Mouse (Mus musculus) limb, embryonic 14.5 days (tissue): ENCODE data around the gene Pigv. TPM values are rescaled to one million over a fixed set of nuclear protein-coding genes. Genes with fewer than 3 reads are reported as not detected.
A peak's percentile ranks its signal among the peaks of the same experiment; 100 is the strongest.

Source experiments
- ATAC-seq: fragments of 200-750 bp; cut with Nextera tagmentation; 2 replicates; pipeline ENCODE4 v1.8.0; 2017; ENCODE audit warnings: low read depth, moderate number of reproducible peaks, moderate TSS enrichment; ENCODE audit not compliant: low FRiP score
- DNase-seq: peaks from one replicate; pipeline ENCODE4 v3.0.0-alpha.2; 2015; ENCODE audit warnings: low spot score
- H3K27ac ChIP-seq: fragments of 300-500 bp; sonication (generic); replicated peaks from 2 replicates; pipeline ENCODE4 v1.5.1; 2014; ENCODE audit warnings: low read depth, mild to moderate bottlenecking, low read length, moderate library complexity, mixed read lengths
- H3K27me3 ChIP-seq: fragments of 300-500 bp; sonication (generic); 2 replicates; pipeline ENCODE4 v1.6.1; 2014; ENCODE audit warnings: low read length, mixed read lengths; ENCODE audit not compliant: control insufficient read depth, insufficient read depth
- H3K36me3 ChIP-seq: fragments of 300-500 bp; sonication (generic); 2 replicates; pipeline ENCODE4 v1.6.1; 2014; ENCODE audit warnings: mild to moderate bottlenecking, low read length, moderate library complexity, mixed read lengths; ENCODE audit not compliant: control insufficient read depth, insufficient read depth
- H3K4me1 ChIP-seq: fragments of 300-500 bp; sonication (generic); 2 replicates; pipeline ENCODE4 v1.6.1; 2014; ENCODE audit warnings: antibody characterized with exemption, low read length, mixed read lengths; ENCODE audit not compliant: control insufficient read depth, insufficient read depth
- H3K4me2 ChIP-seq: fragments of 300-500 bp; sonication (generic); replicated peaks from 2 replicates; pipeline ENCODE4 v1.6.1; 2014; ENCODE audit warnings: low read depth, mild to moderate bottlenecking, low read length, moderate library complexity; ENCODE audit not compliant: severe bottlenecking
- H3K4me3 ChIP-seq: fragments of 300-500 bp; sonication (generic); replicated peaks from 2 replicates; pipeline ENCODE4 v1.5.1; 2014; ENCODE audit warnings: low read length
- H3K9ac ChIP-seq: fragments of 300-500 bp; sonication (generic); 2 replicates; pipeline ENCODE4 v1.6.1; 2014; ENCODE audit warnings: mild to moderate bottlenecking, low read depth, low read length, moderate library complexity; ENCODE audit not compliant: severe bottlenecking
- H3K9me3 ChIP-seq: fragments of 300-500 bp; sonication (generic); 2 replicates; pipeline ENCODE4 v1.6.1; 2016; ENCODE audit warnings: low read length; ENCODE audit not compliant: control insufficient read depth
- POLR2A ChIP-seq: fragments of 200-500 bp; IDR thresholded peaks from 2 replicates; pipeline ENCODE4 v1.8.0; 2012; ENCODE audit warnings: inconsistent platforms, mild to moderate bottlenecking, moderate library complexity, borderline replicate concordance; ENCODE audit not compliant: insufficient read depth, insufficient read length; ENCODE audit errors: extremely low read depth
- WGBS: fragments of 180-500 bp; shearing (Covaris S2); extraction: QIAGEN DNeasy Blood & Tissue Kit; methylation state at CpG from one replicate; pipeline ENCODE4 v1.1.7; 2014; 5-methylcytosine and 5-hydroxymethylcytosine counted together
- polyA plus RNA-seq, 2 experiments: library from polyadenylated mRNA; depleted of rRNA in 1 of 2; stranded (reverse) in 1 of 2; unstranded in 1 of 2; fragments of >200 nt; fragmentation: Nextera tagmentation in 1 of 2; extraction: Ambion mirVana in 1 of 2; gene quantifications; 2 replicates each; pipeline versions ENCODE4 v1.2.1 to v1.2.3; 2012 to 2014

The Pigv gene
- polyA plus RNA-seq, 2 experiments: 10.9 to 12.2 TPM

GRCm38 (mm10) chr4:133677266-133677665 is 4.8 kb upstream of the Pigv start:
- Histone ChIP-seq H3K9ac (no peak overlapping the region), H3K4me3 (no peak overlapping the region), H3K27me3 (no peaks in the 10 kb centered on the region), H3K4me1 (peaks cover 20% of the 10 kb centered on the region), H3K4me2 (no peak overlapping the region), H3K36me3 (peaks cover 33% of the 10 kb centered on the region), H3K27ac (no peak overlapping the region), H3K9me3 (no peaks in the 10 kb centered on the region)
- TF ChIP-seq POLR2A: no peak
- no peak for DNase-seq
- no peak for ATAC-seq
- 83% methylated on average over 7 of the region's 7 CpGs for WGBS

GRCm38 (mm10) chr4:133676189-133676588 is 3.7 kb upstream of the Pigv start:
- no peak for TF ChIP-seq POLR2A
- WGBS: 37% methylated on average over 3 of the region's 3 CpGs

GRCm38 (mm10) chr4:133675594-133676016 is 3.2 kb upstream of the Pigv start:
- ATAC-seq: no peak
- TF ChIP-seq POLR2A: no peak
- H3K27me3 ChIP-seq: no peaks in the 10 kb centered on the region
- H3K4me3 ChIP-seq: no peak overlapping the region
- H3K4me1 ChIP-seq: peaks cover 23% of the 10 kb centered on the region
- peaks cover 17% of the 10 kb centered on the region for H3K36me3 ChIP-seq
- no peak overlapping the region for H3K9ac ChIP-seq
- no peak overlapping the region; the same call in 1 of the 2 replicates for H3K4me2 ChIP-seq
- no peaks in the 10 kb centered on the region for H3K9me3 ChIP-seq
- WGBS: 4% methylated on average over 5 of the region's 5 CpGs
- peak overlapping the region; percentile 49; the same call in 1 of the 2 replicates for H3K27ac ChIP-seq
- DNase-seq: peak; percentile 50

More at GRCm38 (mm10) chr4:133676189-133676588, 3.7 kb upstream of the Pigv start:
- Histone ChIP-seq H3K4me2 (no peak overlapping the region), H3K9ac (no peak overlapping the region), H3K36me3 (peaks cover 23% of the 10 kb centered on the region), H3K9me3 (no peaks in the 10 kb centered on the region), H3K27me3 (no peaks in the 10 kb centered on the region), H3K4me3 (no peak overlapping the region), H3K27ac (peak overlapping the region; percentile 49; the same call in 1 of the 2 replicates), H3K4me1 (peaks cover 20% of the 10 kb centered on the region)
- no peak for ATAC-seq
- DNase-seq: no peak

- Histone ChIP-seq H3K27me3 (no peaks in the 10 kb centered on the region), H3K4me1 (peaks cover 28% of the 10 kb centered on the region), H3K4me3 (no peak overlapping the region), H3K36me3 (peaks cover 8% of the 10 kb centered on the region), H3K27ac (no peak overlapping the region), H3K4me2 (no peak overlapping the region), H3K9ac (no peak overlapping the region), H3K9me3 (no peaks in the 10 kb centered on the region)
- no peak for TF ChIP-seq POLR2A
- DNase-seq: no peak
- no peak for ATAC-seq
- WGBS: 57% methylated on average over 8 of the region's 8 CpGs
Observed at GRCm38 (mm10) chr4:133674331-133674695, 1.9 kb upstream of the Pigv start.

- DNase-seq: no peak
- no peaks in the 10 kb centered on the region for H3K27me3 ChIP-seq
- ATAC-seq: no peak
- 22% methylated on average over 10 of the region's 10 CpGs for WGBS
- no peaks in the 10 kb centered on the region for H3K9me3 ChIP-seq
- H3K9ac ChIP-seq: peak overlapping the region; percentile 85; the same call in 1 of the 2 replicates
- H3K4me3 ChIP-seq: peak overlapping the region; percentile 69; the same call in 1 of the 2 replicates
- H3K36me3 ChIP-seq: peaks cover 8% of the 10 kb centered on the region
- peaks cover 28% of the 10 kb centered on the region for H3K4me1 ChIP-seq
- peak overlapping the region; percentile 65 for H3K4me2 ChIP-seq
- no peak for TF ChIP-seq POLR2A
- H3K27ac ChIP-seq: peak overlapping the region; percentile 93; the same call in 1 of the 2 replicates
Observed at GRCm38 (mm10) chr4:133673666-133674330, 1.4 kb upstream of the Pigv start.
